Mouse (Mus musculus) T-cell, adult 2 months (primary cell): ENCODE results near the gene Gm49673.
"Not testable (repeated sequence)": the region's sequence is repeated elsewhere in the genome, so short reads cannot be mapped to it uniquely, and the experiment has no call there.

Experiments used
- DNase-seq: peaks from one replicate; pipeline ENCODE4 v3.0.0; 2022; ENCODE audit warnings: low spot score

Gm49673 gene

GRCm38 (mm10) chr17:8039916-8040635, 107.5 kb downstream of the Gm49673 start:
- DNase-seq: not testable (repeated sequence)

- not testable (repeated sequence) for DNase-seq
Measured at GRCm38 (mm10) chr17:8036976-8037375, 110.6 kb downstream of the Gm49673 start.
